Mouse (Mus musculus) MEL (cell line): ENCODE results near the gene Rap1gds1.

Experiments used
- GABPA ChIP-seq: IDR thresholded peaks from 2 replicates; pipeline ENCODE4 v1.6.1; 2012; ENCODE audit warnings: low read depth, mild to moderate bottlenecking, inconsistent platforms, low read length, improper control_type of control experiment, moderate library complexity
- GATA1 ChIP-seq: IDR thresholded peaks from 2 replicates; pipeline ENCODE4 v1.6.1; 2011; ENCODE audit warnings: low read depth, low read length, improper control_type of control experiment
- MEF2A ChIP-seq: IDR thresholded peaks from 2 replicates; pipeline ENCODE4 v1.6.1; 2014; ENCODE audit warnings: low read depth, mild to moderate bottlenecking, inconsistent platforms, low read length, improper control_type of control experiment; ENCODE audit not compliant: poor library complexity, insufficient replicate concordance, severe bottlenecking; ENCODE audit errors: extremely low read depth
- POLR2A ChIP-seq, 2 experiments: IDR thresholded peaks; 2 replicates each; pipeline ENCODE4 v1.6.1; 2011 to 2012; ENCODE audit warnings: low read length in 2 of 2, mild to moderate bottlenecking in 2 of 2, control low read depth in 1 of 2, improper control_type of control experiment in 1 of 2, low read depth in 1 of 2, moderate library complexity in 1 of 2; ENCODE audit not compliant: control insufficient read depth in 1 of 2, insufficient read depth in 1 of 2, poor library complexity in 1 of 2

DNA sequence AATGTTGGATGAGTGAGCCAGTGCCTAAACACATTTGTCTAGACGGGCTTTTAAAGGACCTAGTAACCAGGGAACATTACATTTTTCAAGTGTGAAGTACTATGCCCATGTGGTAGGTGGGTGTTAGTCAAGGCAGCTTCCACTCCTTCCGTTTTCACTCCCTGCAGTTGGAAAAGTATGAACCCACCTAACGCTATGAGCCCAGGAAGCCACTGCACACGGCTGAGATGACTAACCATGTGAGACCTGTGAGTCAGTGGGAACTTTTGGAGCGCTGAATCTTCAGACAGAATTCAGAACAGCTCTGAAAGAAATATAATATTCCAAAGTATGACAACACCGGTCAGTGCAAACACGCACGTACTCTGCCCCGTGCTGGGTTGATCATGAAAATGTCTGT, 125.9 kb downstream of the Rap1gds1 start:
- TF ChIP-seq MEF2A (no peak), GABPA (no peak), GATA1 (no peak), POLR2A (IDR thresholded peaks at IDR 0.05; ENCODE audit: control insufficient read depth in 1 of 2, insufficient read depth in 1 of 2, low read depth in 1 of 2, low read length in 2 of 2, poor library complexity in 1 of 2) (no peak)
